Mouse (Mus musculus) 3T3-L1 (cell line): ENCODE measurements around the gene Syngr4.
"Not testable (repeated sequence)": the region's sequence is repeated elsewhere in the genome, so short reads cannot be mapped to it uniquely, and the experiment has no call there.

ENCODE experiments used
- DNase-seq: peaks from one replicate; pipeline ENCODE4 v3.0.0-alpha.2; 2015; ENCODE audit warnings: low read depth, low spot score

Gene Syngr4

DNA sequence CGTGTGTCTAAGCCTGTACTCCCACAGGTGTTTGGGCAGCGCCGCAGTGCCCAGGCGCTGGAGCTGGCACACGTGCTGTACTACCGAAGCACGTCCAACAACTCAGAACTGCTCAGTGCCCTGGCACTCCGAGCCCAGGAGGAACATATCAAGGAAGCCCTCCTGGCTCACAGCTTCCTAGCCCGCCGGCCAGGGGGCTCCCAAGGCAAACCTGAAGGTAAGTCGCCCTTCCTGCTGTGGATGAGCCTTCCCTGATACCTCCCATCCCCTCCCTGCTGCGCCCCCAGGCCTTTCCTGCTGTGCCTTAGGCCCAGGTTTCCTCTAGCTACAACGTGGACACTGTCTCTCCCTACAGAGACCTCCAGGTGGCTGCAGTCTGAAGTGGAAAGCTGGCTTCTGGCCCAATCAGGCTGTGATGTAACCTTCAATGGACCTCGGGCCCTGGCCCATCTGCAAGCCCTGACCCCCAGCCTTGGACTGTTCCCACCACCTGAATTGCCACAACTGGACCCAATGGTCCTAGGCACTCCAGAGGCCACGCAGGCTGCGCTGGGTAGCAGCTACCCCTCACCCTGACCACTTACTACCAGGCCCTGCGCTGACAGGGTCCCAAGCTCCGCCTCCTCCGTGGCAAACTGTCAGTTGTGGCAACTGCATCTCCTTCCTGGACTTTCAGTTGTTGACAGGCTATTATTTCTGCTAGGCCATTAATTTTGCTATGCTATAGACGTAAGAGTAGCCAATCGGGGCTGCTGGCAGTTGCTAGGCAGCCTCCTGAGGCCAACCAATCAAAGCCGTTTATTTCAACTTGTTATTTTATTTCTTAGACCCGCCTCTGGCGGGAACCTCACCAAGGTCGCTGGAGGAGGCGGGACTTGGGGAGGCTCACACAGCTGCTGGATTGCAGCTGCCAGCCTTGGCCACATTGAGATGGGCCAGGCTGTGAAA, 19.8 kb upstream of the Syngr4 start:
- DNase-seq: peak; percentile 58

DNA sequence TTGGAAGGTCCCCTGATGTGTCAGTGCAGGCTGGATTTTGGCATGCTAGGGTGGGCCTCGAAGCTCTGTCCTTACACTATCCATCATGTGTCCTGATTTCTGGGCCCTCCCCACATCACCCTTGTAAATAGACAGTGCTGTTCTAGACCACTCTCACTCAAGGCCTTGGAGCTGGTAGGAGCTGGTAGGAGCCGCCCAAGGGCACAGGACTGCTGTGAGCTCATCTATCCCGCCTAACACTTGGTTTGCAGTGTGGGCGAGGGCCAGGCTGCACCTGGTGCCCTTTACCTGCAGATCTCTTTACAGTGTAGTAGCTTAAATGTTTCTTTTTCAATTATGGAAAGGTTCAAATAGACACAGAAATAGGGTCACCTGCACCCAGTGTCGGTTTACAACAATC, 18.5 kb upstream of the Syngr4 start:
- DNase-seq: no peak

DNA sequence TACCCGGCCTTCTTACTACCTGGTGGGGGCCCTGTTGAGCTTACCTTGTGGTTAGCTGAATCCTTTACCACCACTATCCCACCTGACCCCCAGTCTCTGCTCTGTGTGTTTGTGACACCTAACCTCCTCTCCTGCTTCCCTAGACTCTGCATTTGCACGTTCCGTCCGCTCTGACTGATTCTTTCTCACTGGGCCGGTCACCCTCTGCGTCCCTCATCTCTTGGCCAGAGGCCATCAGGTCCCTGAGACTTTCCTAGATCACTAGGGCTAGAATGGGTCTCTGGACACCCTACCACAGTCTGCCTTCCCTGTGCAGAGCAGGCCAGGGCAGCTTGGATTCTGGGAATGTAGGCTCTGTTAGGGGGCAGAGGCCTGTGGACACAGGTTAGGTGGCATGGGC, 17.6 kb upstream of the Syngr4 start:
- DNase-seq: no peak

DNA sequence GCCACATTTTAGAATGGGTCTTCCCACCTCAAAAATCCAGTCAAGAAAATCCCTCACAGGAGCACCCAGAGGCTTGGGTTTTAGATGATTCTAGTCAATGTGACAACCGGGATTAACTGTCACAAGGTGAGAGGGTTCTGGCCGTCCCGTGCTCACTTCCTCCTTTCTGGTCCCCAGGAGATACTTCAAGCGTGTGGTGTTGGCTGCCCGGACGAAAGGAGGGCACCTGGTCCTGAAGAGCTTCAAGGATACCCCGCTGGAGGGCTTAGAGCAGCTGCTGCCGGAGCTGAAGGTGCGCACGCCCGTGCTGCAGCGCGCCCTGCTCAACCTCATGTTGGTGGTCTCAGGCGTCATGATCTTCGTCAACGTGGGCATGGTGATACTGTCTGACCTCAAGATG, 12.6 kb upstream of the Syngr4 start:
- DNase-seq: no peak

DNA sequence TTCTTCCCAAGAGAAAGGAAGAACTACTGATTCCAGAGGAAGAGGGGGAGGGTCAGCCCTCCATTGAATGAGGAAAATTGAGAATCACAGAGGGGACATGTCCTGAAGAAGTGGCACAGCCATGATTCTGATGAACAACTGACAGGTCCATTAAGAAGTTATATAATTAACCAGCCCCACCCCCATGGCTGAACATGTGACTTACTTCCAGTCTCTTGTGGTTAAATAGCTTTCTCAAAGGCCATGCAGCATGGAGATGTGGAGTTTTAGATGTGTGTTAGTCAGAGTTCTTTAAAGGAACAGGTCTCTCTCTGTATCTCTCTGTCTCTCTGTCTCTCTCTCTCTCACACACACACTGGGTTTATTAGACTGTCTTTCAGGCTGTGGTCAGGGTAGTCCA, 11.9 kb upstream of the Syngr4 start:
- no peak for DNase-seq

DNA sequence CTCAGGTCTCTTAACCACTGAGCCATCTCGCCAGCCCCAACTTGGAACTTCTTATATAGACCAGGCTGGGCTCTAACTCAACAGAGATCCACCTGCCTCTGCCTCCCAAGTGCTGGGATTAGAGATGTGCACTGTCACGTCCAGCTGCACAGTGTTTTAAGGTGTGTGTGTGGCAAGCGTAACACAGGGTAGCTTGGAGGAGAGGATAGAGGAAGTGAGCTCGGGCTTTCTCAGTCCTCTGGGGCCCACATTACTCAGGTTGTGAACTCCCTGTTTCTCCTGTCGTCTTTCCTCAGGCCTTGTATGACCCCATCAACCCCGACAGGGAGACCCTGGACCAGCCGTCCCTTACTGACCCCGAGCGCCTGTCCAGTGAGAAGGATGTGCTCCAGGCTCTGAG, 10.1 kb upstream of the Syngr4 start:
- DNase-seq: no peak

DNA sequence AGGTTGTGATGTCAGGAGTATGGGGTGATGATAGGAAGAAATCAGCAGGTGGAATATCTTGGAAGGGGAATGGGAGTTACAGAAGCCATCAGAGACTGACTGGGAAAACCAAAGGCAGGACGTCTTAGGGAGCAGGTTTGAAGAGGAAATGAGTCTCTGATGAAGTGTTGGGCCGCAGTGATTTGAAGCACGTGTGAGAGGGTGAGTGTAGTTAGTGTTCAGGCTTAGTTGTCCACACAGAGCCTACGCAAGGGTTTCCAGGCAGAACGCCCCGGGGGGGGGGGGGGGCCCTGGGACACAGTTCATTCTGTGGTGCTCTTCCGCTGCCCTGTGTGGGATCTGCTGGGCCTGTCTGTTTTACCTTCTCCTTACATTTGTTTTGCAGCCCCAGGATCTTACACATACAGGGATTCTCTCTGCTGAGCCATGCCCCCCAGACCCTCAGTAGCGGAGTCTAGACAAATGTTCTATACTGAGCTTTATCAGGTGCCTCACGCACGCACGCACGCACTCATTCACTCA, 6.0 kb upstream of the Syngr4 start:
- DNase-seq: peak; percentile 7

DNA sequence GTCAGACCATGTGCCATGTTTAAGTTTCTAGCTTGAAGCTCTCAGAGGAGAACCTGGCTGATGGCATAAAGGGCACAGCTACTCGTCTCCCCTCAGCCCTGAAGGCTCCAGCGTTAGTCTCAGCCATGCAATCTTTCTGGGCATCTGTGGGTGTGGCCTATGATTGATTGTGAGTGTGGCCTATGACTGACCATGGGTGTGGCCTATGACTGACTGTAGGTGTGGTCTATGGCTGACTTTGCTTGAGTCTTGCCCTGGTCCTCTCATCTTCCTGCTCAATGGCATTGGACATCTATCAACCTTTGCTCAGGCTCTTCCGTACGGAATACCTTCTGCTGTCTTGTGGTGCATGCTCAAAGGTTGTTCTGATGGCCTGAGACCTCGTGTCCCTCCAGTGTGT, 5.0 kb upstream of the Syngr4 start:
- peak; percentile 49 for DNase-seq

DNA sequence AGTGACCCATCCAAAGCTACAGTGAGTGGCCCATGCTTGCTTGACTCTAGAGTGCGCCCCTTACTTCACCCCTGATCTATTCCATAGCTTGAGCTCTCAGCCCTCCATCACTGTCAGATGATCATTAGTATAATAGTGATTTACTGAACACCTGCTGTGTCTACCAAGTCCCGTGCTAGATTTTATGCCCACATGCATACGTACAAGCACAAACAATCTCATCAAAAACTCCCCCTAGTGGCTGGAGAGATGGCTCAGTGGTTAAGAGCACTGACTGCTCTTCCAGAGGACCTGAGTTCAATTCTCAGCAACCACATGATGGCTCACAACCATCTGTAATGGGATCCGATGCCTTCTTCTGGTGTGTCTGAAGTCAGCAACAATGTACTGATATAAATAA, 1.6 kb upstream of the Syngr4 start:
- DNase-seq: peak; percentile 60

DNA sequence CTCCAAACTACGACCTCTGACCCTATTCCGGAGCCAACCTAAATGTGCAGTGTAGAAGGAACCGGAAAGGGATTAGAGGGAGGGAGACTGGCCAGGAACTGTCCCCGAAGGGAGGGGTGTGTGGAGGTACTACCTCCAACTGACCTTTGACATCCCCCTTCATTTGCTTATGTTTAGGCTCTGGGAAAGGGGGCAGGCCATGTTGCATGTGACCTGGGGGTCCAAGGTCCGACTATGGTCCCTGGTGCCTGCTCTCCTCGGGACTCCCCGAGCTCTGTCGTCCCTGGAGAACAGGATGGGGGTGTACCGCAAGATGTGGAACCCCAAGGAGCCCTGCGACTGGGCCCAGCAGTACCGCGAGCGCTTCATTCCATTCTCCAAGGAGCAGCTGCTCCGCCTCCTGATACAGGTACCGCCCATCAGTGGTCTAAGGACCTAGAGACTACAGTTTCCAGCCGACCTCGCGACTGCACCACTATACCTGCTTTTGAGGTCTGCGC, 794 bp upstream of the Syngr4 start:
- DNase-seq: peak; percentile 78

DNA sequence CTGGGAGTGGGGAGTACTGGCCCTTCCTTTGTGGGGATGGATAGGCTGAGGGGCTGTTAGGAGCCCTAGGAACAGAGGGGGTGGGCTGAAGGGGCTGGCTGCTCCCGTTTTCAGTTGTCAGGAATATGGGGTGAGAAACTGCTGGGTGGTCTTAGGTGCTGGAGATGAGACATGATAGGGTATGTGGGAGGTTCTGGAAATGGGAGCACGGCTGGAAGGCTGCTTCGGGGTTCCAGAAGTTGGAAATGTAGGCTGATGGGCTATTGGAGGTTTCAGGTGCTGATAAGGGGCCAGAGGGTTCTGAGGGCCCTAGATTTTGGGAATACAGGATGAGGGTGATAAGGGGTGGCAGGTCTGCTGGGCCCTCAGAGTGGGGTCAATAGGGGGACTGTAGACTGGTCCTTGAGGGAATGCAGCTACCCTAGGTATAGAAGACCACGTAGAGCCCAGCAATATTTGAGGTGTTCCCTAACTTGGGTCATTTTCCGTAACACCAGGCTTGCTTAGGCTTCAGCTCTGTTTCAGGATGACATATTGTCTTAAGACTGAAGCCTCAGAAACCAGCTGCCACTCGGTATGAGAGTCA, 490 bp downstream of the Syngr4 start:
- DNase-seq: no peak

DNA sequence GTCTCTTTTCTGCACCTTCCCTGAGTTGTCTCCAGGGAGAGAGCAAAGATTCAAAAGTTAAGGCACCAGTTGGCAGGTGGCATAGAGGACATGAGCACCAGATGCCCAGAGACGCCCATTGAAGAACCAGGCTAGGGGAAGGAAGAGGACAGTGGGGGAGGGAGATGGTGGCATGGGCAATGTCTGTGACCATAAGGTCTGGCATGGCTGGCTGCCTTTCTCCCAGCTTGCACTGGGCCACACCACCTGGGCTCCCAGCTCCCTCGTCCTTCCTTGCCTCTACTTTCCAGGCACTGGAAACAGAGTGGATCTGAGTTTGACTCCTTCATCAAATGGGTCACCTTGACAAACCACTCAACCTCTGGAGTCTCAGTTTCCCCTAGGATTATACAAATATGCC, 3.9 kb downstream of the Syngr4 start:
- no peak for DNase-seq

DNA sequence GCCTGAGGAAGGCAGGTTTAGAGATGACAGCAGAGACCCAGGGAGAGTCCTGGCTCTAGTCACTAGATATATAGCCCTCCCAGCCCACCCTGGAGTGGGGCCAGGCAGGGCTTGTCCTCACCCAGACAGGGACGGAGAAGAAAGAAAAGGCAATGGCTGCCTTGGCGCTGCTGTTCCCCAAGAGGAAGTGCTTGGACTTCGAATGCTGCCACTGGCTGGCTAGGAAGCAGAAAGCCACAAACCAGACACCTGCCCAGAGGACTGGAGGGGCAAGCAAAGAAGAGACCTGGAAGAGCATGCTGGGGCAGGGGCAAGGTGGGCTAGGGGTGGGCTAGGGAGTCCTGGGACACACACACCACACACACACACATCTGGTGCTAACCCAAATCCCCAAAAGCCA, 9.3 kb downstream of the Syngr4 start:
- DNase-seq: no peak

DNA sequence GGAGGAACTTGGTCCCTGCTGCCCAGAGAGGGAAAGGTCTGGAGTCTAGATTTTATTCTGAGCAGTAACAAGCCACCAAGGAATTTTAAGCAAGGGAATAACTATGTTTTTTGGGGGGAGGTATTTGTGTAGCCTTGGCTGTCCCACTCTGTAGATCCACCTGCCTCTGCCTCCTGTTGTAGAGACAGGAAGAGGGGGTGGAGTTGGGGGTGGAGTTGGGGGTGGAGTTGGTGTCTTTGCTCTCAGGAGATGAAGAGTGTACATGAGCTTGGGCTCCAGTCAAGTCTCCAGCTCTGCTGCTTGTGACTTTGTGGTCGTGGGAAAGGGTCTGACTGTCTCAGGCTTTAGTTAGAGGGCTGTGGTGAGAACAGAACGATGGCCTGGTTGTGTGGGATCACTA, 15.5 kb downstream of the Syngr4 start:
- no peak for DNase-seq

DNA sequence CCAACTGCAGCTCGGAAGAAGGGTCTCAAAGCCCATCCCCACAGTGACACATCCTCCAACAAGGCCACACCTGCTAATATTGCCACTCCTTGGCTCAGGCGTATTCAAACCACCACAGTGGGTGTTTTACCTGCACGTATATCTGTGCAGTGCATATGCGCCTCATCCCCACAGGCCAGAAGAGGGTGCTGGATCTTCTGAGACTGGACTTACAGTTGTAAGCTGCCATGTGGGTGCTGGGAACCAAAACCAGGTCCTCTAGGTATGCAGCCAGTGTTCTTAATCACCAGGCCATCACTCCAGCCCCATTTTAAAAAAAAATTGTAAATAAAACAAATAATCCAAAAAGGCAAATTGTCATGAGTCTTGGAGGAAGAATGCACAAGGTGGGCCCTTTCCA, 16.0 kb downstream of the Syngr4 start:
- no peak for DNase-seq

DNA sequence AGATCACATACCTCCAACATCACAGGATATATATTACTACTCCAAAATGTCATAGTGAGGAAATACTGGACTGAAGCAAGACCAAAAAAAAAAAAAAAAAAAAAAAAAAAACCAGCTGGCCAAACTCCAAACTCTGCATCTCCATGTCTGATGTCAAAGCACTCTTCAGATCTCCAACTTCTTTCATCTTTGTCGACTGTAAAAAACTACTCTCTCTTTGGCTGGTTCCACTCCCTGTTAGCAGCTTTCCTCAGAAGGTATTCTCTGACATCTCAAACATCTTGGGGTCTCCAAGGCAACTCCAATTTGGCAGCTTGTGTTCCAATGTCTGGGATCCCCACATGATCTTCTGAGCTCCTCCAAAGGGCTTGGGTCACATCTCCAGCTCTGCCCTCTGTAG, 18.2 kb downstream of the Syngr4 start, which contains the start of gene Grin2d:
TSS of gene Grin2d (minus strand) at position 101 of the 400 bp plus-strand sequence.
- DNase-seq: not testable (repeated sequence)

DNA sequence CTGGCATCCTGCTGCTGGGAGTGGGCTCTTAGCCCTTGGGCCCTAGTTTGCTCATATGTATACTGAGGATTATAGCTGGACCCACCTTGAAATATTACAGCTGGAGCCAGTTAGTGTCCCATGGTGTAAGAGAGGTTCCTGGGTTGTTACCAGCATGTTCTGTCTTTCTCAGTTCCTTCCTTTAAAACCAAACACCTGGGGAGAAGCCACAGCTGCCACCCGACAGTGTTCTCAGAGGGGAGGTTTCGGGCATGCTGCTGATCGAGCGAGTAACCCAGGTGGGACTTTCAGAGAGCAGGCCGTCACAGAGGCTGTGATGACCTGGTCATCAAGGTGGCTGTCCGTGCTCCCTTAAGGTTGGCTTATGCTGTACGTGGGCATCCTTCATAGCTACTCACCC, 19.6 kb downstream of the Syngr4 start:
- no peak for DNase-seq

DNA sequence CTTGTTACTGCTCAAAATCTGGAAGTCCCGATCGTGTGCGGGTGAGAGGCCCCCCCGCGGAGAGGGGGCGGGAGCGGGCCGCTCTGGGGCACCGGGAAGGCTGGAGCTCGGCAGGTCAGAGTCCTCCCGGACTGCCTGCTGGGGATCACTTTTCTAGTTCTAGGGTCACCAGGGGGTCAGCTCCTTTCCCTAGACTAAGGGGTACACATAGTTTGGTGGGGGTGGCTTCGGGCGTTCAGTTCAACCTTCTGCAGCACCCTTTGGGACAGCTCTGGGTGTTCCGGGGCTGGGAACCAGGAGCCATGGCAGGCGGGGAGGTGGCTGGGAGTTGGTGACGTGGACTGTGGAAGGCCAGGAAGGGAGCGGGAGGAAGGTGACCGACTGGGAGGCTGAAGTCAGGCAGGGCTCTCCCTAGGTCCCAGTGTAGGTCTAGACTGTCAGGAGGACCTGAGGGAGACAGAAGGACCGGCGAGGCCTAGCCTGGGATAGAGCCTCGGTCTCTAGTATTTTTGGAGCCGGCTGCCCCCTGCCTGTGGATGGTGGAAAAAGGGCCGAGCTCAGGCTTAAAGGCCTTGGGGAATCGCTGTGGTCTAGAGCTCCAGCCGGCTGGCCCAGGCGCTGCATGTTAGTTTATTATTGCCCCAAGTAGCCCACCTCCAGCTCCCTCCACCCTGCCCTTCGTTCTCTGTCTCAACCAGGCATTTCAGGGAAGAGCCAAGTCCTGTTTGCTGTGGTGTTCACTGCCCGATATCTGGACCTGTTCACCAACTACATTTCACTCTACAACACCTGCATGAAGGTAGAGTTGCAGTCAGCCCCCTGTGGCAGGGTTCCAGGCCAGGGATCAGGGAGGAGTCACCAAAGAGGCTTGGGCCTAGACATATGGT, 23.2 kb downstream of the Syngr4 start:
- peak; percentile 57 for DNase-seq

DNA sequence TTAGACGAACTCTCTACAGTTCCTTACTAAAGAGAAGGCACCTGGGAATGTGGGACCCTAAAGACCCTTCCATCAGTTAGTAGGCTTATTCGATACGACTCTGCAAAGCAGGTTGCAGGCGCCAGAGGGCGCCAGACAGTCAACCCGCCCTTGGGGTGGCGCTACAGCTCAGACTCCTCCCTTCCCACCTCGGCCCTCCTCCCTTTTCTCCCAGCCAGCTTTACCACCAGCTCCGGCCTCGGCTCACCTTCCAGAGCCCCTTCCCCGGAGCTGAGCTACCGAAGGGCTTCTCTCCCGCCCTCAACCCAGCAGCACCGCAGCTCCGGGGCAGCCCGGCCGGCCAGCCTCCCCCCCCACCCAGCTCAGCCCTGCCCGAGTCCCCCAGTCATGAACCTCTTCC, 23.9 kb downstream of the Syngr4 start, which contains the start of gene Kdelr1:
TSS of gene Kdelr1 (plus strand) at position 149 of the 400 bp plus-strand sequence.
- peak; percentile 81 for DNase-seq

DNA sequence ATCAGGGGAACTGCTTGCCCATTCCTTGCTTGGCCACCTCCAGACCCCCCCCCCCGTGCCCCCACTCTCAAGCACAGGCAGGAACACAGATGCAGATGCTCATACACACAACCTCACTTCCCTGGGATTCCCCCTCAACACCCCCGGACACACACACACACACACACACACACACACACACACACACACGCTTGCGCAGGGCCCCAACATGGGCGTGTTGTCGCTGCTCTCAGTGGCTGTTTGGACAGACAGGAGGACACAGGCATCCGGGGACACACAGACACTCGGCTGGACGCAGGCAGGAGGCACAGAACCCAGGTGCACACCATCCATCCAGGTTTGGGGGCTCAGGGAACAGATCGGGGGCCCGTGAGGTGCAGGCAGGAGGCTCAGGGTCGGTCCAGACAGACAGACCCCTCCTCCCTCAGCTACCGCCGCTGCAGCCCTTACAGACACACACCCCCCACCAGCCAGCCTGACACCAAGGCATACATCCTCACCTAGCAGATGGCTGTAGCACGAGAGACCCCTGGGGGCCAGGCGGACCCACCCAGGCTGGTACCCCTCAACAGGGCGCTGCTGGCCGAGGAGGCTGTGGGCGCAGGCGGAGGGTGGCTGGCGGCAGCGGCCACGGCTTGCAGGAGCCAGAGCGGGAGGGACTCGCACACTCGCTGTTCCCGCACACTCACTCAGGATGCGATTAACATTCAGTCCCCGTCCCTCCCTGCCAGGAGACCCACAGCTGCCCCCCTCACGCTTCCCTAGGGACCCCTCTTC, 26.0 kb downstream of the Syngr4 start:
- DNase-seq: no peak

DNA sequence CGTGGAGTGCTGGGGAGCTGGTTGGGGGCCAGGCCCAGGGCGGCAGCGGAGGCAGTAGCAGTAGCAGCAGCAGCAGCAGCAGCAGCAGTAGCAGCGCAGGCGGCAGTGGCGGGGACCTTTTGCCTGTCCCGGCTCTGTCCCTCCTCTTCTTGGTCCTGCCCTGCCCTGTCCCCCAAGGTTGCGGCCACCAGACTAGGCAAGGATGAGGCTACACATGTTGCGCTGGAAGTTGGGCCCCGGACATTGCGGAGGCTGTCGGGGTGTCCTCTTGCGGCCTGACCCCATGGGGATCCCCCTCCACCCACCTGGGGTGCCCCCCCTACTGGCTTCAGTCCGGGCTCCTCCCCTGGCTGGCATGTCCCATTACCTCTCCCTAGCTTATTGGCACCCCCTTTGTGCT, 26.7 kb downstream of the Syngr4 start:
- no peak for DNase-seq
